Mouse (Mus musculus) brown adipose tissue, adult 24 weeks (tissue): ENCODE data around the gene Eif2ak3. TPM values are rescaled to one million over a fixed set of nuclear protein-coding genes. Genes with fewer than 3 reads are reported as not detected.

ENCODE experiments used
- H3K27ac ChIP-seq: fragments of 200-500 bp; replicated peaks from 2 replicates; pipeline ENCODE4 v1.5.1; 2012; ENCODE audit warnings: low read depth, mild to moderate bottlenecking, low read length
- H3K4me1 ChIP-seq: fragments of 200-500 bp; 2 replicates; pipeline ENCODE4 v1.6.1; 2012; ENCODE audit warnings: low read length, mixed read lengths; ENCODE audit not compliant: control insufficient read depth, insufficient read depth, insufficient read length
- H3K4me3 ChIP-seq: fragments of 200-500 bp; 2 replicates; pipeline ENCODE4 v1.5.1; 2012; ENCODE audit warnings: low read depth, mild to moderate bottlenecking, low read length, moderate library complexity; ENCODE audit not compliant: insufficient read depth
- polyA plus RNA-seq: library from polyadenylated mRNA; stranded (reverse); fragments of >200 nt; gene quantifications from 2 replicates; pipeline ENCODE4 v1.2.4, GENCODE M21; 2012; ENCODE audit not compliant: missing spikeins, insufficient read depth, insufficient read length

Gene Eif2ak3
- polyA plus RNA-seq, 1 experiment, result 6.5 TPM

DNA sequence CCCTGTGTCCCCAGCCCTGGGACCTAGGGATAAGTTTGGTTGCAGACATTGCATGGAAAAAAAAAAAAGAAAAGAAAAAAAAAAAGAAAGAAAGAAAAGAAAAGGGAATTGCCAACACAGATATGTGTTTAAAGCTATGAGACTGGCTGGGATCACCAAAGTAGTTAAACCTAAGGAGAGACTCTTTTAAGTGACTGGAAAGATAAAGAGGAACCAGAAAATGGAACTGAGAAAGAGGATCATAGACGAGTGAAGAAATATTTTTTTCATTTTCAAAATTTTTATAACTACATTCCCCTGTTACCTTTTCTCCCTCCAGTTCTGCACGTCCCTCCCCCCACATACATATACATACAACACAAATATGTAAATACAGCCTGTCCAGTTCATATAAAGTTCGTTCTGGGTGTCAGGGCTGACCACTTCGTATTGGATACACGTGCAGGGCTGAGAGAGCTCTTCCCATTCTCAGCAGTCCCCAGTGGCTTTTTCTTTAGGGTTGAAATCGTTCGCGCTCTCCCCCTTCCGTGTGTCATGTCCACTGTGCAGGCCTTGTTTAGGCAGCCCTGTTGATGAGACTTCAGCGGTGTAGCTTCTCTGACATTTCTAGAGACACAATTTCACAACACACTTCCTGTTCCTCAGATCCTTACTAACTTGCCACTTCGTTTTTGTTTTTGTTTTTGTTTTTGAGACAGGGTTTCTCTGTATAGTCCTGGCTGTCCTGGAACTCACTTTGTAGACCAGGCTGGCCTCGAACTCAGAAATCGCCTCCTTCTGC, 11.4 kb downstream of the Eif2ak3 start:
- Histone ChIP-seq H3K27ac (peak overlapping the region; percentile 29; the same call in 1 of the 2 replicates), H3K4me1 (peaks cover 5% of the 10 kb centered on the region; the same call in 1 of the 2 replicates), H3K4me3 (no peak overlapping the region)

DNA sequence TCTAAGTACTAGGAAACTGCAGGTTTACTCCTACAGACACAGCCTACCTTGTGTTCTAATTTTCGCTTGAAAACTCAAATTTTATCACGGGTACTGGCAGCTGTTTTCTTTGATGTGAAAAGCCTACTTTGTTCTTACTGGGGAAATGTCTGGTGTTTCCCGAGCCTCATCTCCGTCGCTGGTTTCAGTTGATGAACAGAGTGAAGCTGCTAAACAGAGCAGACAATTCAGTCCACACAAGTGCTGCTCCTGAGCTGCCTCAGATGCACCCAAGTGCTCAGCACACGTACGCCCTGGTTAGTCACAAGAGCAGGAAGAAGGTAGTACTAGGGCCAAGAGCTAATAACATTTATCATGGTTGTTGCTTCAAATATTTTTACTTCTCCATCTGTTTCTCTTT, 18.4 kb downstream of the Eif2ak3 start:
- H3K27ac ChIP-seq, result no peak overlapping the region
- no peaks in the 10 kb centered on the region for H3K4me1 ChIP-seq
- H3K4me3 ChIP-seq, result no peak overlapping the region

DNA sequence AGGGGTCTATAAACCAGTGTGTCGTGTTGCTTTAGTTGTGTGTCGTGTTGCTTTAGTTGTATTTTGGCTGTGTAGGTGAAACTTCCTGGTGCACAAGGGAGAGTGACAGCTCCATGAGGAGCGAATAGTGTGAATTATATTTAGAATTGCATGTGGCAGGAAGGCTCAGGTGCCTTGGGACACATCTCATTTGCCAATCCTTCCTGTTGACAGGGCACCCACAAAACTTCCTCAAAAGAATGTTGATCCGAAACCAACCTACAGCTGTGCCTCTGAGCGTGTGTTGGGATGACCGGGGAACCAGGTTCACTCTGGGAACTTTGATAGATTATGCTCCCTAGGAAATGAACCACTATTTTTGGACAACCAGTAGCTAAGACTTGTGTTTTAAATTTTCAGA, 20.0 kb downstream of the Eif2ak3 start:
- no peak overlapping the region for H3K4me3 ChIP-seq
- no peak overlapping the region for H3K27ac ChIP-seq
- H3K4me1 ChIP-seq, result no peaks in the 10 kb centered on the region

DNA sequence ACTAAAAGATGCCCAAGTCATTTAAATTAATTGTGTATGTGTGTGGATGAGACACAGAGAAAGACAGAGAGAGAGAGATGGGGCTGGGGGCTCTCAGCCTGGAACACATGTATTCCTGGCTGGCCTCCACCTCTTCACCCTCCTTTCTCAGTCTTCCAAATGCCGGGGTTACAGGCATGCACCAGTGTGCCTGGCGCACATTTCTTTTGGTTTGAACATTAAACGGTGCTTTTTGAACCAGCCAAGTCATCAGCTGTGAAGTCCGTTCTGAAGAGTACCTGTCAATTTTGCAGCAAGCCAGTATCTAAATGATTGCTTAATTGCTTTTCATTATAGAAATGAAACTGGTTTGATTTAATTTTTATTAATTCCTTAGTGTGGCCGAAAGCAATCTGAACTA, 22.4 kb downstream of the Eif2ak3 start:
- Histone ChIP-seq H3K4me3 (no peak overlapping the region), H3K4me1 (peaks cover 4% of the 10 kb centered on the region; the same call in 1 of the 2 replicates), H3K27ac (no peak overlapping the region)

DNA sequence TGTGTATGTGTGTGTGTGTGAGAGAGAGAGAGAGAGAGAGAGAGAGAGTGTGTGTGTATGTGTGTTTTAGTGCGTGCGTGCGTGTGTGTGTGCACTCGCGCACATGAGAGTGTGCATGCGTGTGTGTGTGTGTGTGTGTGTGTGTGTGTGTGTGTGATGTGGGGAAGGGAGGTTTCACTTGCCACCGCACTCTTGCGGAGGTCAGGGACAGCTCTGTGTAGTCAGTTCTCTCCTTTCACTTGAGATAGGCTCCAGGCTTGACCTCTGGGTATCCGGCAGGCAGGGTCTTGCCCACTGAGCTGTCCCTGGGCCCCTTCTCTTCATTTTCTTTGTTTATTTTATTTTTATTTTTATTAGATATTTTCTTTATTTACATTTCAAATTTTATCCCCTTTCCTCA, 23.0 kb downstream of the Eif2ak3 start:
- Histone ChIP-seq H3K4me3 (no peak overlapping the region), H3K4me1 (peaks cover 4% of the 10 kb centered on the region; the same call in 1 of the 2 replicates), H3K27ac (no peak overlapping the region)

DNA sequence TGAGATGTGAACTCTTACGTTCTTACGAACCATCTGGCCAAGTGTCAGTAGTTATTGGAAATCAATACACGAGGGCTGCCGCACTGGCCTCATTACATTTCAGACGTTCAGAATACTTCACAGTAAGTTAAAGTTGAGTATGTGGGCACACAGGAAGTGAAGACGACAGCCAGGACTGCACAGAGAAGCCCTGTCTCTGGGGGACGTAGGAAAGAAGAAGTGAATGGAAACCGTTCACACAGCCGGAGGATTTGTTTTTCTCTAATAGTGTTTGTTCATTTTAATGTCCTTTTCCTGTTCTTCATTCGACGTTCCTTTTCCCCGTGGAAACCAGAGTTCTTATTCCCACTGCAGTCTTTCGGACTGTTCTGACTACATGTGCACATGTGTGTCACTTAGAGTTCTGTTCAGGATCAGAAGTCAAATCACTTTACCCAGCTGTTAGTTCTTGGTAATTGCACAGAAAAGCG, 27.2 kb downstream of the Eif2ak3 start:
- Histone ChIP-seq H3K4me3 (peak overlapping the region; percentile 1; the same call in 1 of the 2 replicates), H3K27ac (peak overlapping the region; percentile 40), H3K4me1 (peaks cover 10% of the 10 kb centered on the region)

DNA sequence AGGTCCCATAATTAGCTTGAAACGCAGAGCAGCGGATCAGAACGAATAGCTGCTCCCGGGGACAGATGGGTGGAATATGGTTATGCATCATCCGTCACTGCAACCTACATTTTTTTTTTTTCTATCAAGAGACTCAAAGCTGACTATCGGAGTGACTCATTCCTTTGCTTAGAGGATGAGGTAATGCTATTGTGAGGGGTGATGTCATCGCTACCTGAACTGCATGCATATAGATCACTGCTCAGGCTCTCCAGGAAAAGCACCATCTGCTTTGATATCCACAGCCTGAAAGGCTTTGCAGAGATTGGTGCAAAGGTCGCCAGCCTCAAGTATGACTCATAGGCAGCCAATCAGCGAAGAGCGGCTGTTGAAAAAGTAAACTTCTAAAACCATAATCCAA, 27.8 kb downstream of the Eif2ak3 start:
- peaks cover 10% of the 10 kb centered on the region for H3K4me1 ChIP-seq
- H3K4me3 ChIP-seq, result 0 out of 2 replicates have a peak overlapping the region, but pooled peaks have one; percentile 1
- no peak overlapping the region for H3K27ac ChIP-seq

DNA sequence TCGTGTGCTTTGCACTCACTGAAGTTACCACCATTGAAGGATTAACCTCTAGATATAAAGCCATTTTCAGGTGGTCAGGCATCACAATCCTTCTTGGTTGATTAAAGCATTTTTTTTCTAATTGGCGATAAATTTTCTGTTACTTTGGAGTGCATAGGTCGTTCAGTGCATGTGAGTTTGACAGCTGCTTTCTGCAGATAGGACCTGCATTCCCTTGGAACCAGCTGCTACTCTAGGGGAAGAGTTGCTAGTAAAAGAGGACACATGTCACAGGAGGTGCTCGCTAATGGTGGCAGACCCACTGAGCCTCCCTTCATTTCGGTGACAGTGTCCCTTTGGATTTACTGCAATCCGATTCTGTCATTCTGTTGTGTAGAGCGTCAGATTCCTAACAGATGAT, 28.3 kb downstream of the Eif2ak3 start:
- Histone ChIP-seq H3K27ac (no peak overlapping the region), H3K4me3 (no peak overlapping the region), H3K4me1 (peaks cover 10% of the 10 kb centered on the region)

DNA sequence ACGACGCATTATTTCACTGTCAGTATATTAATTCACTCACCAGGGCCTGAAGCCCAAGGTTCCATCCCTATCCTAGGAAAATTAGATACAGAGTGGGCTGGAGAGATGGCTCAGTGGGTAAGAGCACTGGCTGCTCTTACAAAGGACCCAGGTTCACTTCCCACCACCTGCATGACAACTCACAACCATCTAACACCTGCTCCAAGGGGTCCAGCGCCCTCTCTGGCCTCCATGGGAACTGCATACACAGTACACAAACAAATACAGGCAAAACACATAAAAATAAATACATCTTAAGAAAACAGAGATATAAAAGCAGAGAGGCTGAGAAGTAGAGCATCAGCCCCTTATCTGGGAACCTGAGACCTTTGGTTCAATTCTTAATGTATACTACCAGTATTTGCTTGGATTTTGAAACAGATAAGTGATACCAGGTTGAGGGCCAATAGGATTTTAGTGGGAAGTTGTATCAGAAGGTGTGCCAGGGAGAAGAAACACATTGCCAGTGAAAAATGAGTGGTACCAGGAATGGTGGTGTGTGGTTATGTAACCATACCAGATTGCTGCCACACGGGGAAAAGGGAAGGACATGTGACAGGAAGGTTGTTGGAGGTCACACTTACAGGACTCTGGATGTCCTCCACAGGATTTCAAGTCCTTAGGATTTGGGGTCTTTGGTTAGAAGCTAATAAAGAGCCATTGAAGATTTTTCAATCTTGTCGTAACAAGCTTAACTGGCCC, 29.9 kb downstream of the Eif2ak3 start:
- H3K4me3 ChIP-seq, result no peak overlapping the region
- H3K27ac ChIP-seq, result peak overlapping the region; percentile 49
- H3K4me1 ChIP-seq, result peaks cover 10% of the 10 kb centered on the region

DNA sequence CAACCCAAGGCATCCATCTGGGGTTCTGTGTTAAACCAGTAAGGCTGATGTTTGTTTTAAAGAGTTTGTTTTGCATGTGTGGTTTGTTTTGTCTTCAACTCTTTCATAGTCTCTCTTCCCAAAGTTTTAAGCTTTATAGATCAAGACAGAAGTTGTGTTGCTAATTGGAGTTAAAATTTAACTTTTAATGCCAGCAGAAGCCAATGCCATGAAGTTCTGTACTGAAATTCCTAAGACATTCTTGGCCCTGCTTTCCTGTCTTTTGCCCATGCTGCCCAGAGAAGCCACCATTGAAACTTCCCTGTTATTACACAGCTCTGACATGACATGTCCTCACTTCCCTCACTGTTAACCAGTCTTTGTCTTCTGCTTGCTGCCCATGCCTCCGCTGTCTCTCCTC, 30.7 kb downstream of the Eif2ak3 start:
- peak overlapping the region; percentile 49 for H3K27ac ChIP-seq
- H3K4me1 ChIP-seq, result peaks cover 10% of the 10 kb centered on the region
- no peak overlapping the region for H3K4me3 ChIP-seq

DNA sequence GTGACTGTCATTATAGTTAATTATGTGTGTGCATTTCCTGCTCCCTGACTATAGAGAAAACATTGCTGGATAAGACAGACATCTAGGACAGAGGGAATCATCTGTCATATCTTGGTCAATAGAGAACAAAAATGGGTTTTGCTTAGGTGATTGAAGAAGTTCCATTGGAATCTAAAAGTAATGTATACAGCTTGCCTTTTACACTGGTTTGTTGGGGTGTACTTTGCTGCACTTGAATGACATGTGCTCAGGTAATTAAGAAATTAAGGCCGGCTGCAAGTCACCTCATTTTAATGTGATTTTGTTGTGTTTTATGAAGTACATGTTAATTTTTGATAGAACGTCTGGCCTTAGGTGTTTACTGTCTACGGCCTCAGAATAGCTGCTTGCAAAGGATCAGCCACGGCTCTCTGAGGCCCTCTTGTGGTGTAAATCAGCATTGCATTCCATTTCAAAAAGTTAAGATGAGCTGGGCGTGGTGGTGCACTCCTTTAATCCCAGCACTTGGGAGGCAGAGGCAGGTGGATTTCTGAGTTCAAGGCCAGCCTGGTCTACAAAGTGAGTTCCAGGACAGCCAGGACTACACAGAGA, 36.5 kb downstream of the Eif2ak3 start:
- no peaks in the 10 kb centered on the region for H3K4me1 ChIP-seq
- H3K4me3 ChIP-seq, result no peak overlapping the region
- H3K27ac ChIP-seq, result no peak overlapping the region

DNA sequence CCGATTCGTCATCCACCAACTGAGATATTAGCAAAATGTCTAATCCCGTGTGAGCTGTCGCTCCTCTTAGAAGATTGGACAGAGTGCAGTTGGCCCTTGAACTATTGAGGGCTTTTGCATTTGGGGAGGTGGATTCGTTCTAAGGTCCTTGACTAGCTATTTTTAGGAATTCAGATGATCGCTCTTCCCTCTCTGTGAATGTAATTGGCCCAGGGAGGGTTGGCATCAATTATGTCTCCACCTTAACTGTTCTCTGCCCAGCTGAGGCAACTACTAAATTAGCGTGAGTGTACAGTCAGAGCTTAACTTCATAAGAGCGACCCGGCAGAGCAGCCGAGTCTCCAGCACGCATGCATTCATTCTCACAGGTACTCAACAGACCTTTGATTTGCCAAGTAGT, 43.7 kb downstream of the Eif2ak3 start:
- Histone ChIP-seq H3K4me3 (no peak overlapping the region), H3K27ac (no peak overlapping the region), H3K4me1 (no peaks in the 10 kb centered on the region)

DNA sequence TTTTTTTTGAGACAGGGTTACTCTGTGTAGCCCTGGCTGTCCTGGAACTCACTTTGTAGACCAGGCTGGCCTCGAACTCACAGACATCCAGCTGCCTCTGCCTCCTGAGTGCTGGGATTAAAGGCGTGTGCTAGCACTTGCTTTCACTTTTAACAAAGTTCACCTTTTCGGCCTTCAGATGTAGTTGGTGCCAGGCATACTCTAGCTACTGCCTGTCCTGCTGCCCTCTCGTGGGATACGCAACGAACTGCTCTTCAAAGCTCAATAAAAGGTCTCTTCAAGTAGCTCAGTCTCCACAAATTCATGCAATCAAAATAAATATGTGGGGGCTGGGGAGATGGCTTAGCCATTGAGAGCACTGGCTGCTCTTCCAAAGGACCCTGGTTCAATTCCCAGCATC, 53.9 kb downstream of the Eif2ak3 start:
- Histone ChIP-seq H3K4me3 (no peak overlapping the region), H3K27ac (no peak overlapping the region), H3K4me1 (no peaks in the 10 kb centered on the region)

DNA sequence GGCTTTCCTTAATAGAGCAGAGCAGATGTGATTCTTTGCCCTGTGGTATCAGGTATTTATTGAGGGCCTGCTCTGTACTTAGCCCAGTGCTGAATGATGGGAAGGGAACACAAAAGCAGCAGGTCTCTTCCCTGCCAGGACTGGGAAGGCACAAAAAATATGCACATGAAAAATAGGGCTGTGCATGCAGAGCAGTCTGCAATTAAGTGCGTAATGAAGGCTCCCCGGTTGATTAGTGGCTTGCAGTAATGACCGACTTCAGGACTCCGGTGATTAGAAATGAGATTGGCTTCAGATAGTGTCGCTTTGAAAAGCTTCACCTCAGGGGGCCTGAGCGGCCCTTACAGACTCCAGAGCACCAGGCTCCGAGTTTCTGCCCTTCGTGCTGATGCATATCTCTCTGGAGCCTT, 55.3 kb downstream of the Eif2ak3 start:
- H3K27ac ChIP-seq, result no peak overlapping the region
- no peaks in the 10 kb centered on the region for H3K4me1 ChIP-seq
- no peak overlapping the region for H3K4me3 ChIP-seq

DNA sequence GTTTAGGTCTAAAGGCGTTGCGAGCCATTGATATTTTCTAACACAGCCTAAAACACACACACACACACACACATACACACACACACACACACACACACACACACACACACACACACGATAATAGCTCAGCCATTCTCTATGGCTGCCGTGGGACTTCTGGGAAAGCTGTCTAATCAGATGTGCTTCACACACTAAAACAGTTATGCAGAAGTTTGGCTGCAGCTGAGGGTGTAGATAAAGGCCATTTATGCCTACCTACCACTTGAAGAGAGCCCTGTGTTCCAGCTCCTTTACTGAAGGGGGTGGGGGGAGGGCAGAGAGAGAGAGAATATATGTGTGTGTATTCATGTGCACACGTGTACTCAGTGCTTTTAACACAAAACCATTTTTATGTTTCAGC, 59.4 kb downstream of the Eif2ak3 start:
- no peak overlapping the region for H3K4me3 ChIP-seq
- H3K4me1 ChIP-seq, result no peaks in the 10 kb centered on the region
- no peak overlapping the region for H3K27ac ChIP-seq
